Mouse (Mus musculus) frontal cortex, postnatal 36 days (tissue): ENCODE measurements around the gene Pdzd2.
A peak's percentile ranks its signal among the peaks of the same experiment; 100 is the strongest.

Source experiments
- DNase-seq, 2 experiments: peaks; one replicate each; pipeline ENCODE4 v3.0.0; 2022; ENCODE audit warnings: low spot score in 2 of 2

Pdzd2 gene

GRCm38 (mm10) chr15:12667760-12668520, 71.8 kb downstream of the Pdzd2 start:
- no peak for DNase-seq

GRCm38 (mm10) chr15:12665946-12666345, 73.8 kb downstream of the Pdzd2 start:
- DNase-seq = no peak

GRCm38 (mm10) chr15:12663351-12663750, 76.4 kb downstream of the Pdzd2 start:
- DNase-seq = no peak

- DNase-seq = no peak
Measured at GRCm38 (mm10) chr15:12660320-12660719, 79.4 kb downstream of the Pdzd2 start.

- DNase-seq = no peak
Measured at GRCm38 (mm10) chr15:12655959-12656662, 83.6 kb downstream of the Pdzd2 start.

- DNase-seq = no peak
Measured at GRCm38 (mm10) chr15:12655316-12655715, 84.4 kb downstream of the Pdzd2 start.

GRCm38 (mm10) chr15:12652336-12653031, 87.2 kb downstream of the Pdzd2 start:
- DNase-seq = no peak

- DNase-seq = no peak
Measured at GRCm38 (mm10) chr15:12650236-12650635, 89.5 kb downstream of the Pdzd2 start.

- no peak for DNase-seq
Measured at GRCm38 (mm10) chr15:12649674-12650073, 90.0 kb downstream of the Pdzd2 start.

- no peak for DNase-seq
Measured at GRCm38 (mm10) chr15:12649131-12649530, 90.6 kb downstream of the Pdzd2 start.

GRCm38 (mm10) chr15:12640755-12641154, 99.0 kb downstream of the Pdzd2 start:
- peak; percentile 53 to 67 for DNase-seq

- DNase-seq = no peak
Measured at GRCm38 (mm10) chr15:12639776-12640175, 99.9 kb downstream of the Pdzd2 start.

- DNase-seq = no peak
Measured at GRCm38 (mm10) chr15:12639181-12639580, 100.5 kb downstream of the Pdzd2 start.

- no peak for DNase-seq
Measured at GRCm38 (mm10) chr15:12638370-12639030, 101.2 kb downstream of the Pdzd2 start.

- DNase-seq = no peak
Measured at GRCm38 (mm10) chr15:12637511-12637910, 102.2 kb downstream of the Pdzd2 start.

GRCm38 (mm10) chr15:12636386-12636785, 103.3 kb downstream of the Pdzd2 start:
- DNase-seq = no peak

GRCm38 (mm10) chr15:12634921-12635320, 104.8 kb downstream of the Pdzd2 start:
- DNase-seq = no peak

GRCm38 (mm10) chr15:12629164-12629563, 110.6 kb downstream of the Pdzd2 start:
- DNase-seq = no peak

- no peak for DNase-seq
Measured at GRCm38 (mm10) chr15:12628451-12628850, 111.3 kb downstream of the Pdzd2 start.

- no peak for DNase-seq
Measured at GRCm38 (mm10) chr15:12626930-12627329, 112.8 kb downstream of the Pdzd2 start.

- DNase-seq = no peak
Measured at GRCm38 (mm10) chr15:12626166-12626565, 113.6 kb downstream of the Pdzd2 start.

- no peak for DNase-seq
Measured at GRCm38 (mm10) chr15:12625524-12625923, 114.2 kb downstream of the Pdzd2 start.
